Mouse (Mus musculus) midbrain, embryonic 10.5 days (tissue): Measurements from ENCODE around the gene Prkag3. TPM values are rescaled to one million over a fixed set of nuclear protein-coding genes. Genes with fewer than 3 reads are reported as not detected.

ENCODE experiments used
- DNase-seq: peaks from one replicate; pipeline ENCODE4 v3.0.0-alpha.2; 2017; ENCODE audit warnings: low spot score
- H3K27ac ChIP-seq: fragments of 300-500 bp; sonication (generic); replicated peaks from 2 replicates; pipeline ENCODE4 v1.5.1; 2016; ENCODE audit warnings: mild to moderate bottlenecking
- H3K27me3 ChIP-seq: fragments of 300-500 bp; sonication (generic); 2 replicates; pipeline ENCODE4 v1.6.1; 2016; ENCODE audit warnings: low read depth, mild to moderate bottlenecking; ENCODE audit not compliant: poor library complexity, severe bottlenecking
- H3K36me3 ChIP-seq: fragments of 300-500 bp; sonication (generic); 2 replicates; pipeline ENCODE4 v1.6.1; 2016; ENCODE audit warnings: mild to moderate bottlenecking, moderate library complexity
- H3K4me1 ChIP-seq: fragments of 300-500 bp; sonication (generic); 2 replicates; pipeline ENCODE4 v1.6.1; 2016
- H3K4me3 ChIP-seq: fragments of 300-500 bp; sonication (generic); 2 replicates; pipeline ENCODE4 v1.5.1; 2016; ENCODE audit warnings: mild to moderate bottlenecking, moderate library complexity
- H3K9me3 ChIP-seq: fragments of 300-500 bp; sonication (generic); replicated peaks from 2 replicates; pipeline ENCODE4 v1.6.1; 2016; ENCODE audit warnings: mild to moderate bottlenecking
- WGBS: fragments of 180-500 bp; shearing (Covaris S2); methylation state at CpG from one replicate; pipeline ENCODE4 v1.1.7; 2016; 5-methylcytosine and 5-hydroxymethylcytosine counted together
- polyA plus RNA-seq: library from polyadenylated mRNA; unstranded; fragments of >200 nt; fragmentation: Nextera tagmentation; extraction: Ambion mirVana; gene quantifications from 2 replicates; pipeline ENCODE4 v1.2.1, GENCODE M21; 2016

The Prkag3 gene
- polyA plus RNA-seq: not detected in 2 replicates

GRCm38 (mm10) chr1:74748643-74749271 is at the start of gene Prkag3:
Gene Prkag3 (minus strand): TSS chr1:74749221.
- whole genome bisulfite sequencing: 10% methylated on average over 30 of the region's 30 CpGs
- H3K27ac ChIP-seq: 0 out of 2 replicates have a peak within 1 kb of the TSS, but pooled peaks have one; percentile 52

GRCm38 (mm10) chr1:74797459-74797858 is 48.4 kb upstream of the Prkag3 start:
- 0 out of 2 replicates have a peak overlapping the region, but pooled peaks have one; percentile 14 for H3K4me3 ChIP-seq
- H3K27ac ChIP-seq: 0 out of 2 replicates have a peak overlapping the region, but pooled peaks have one; percentile 58
- no peaks in the 10 kb centered on the region for H3K36me3 ChIP-seq
- 7% methylated on average over 5 of the region's 5 CpGs for WGBS
- H3K4me1 ChIP-seq: peaks cover 71% of the 10 kb centered on the region
- DNase-seq: peak; percentile 71
- H3K27me3 ChIP-seq: peaks cover 100% of the 10 kb centered on the region
- no peaks in the 10 kb centered on the region for H3K9me3 ChIP-seq

More at GRCm38 (mm10) chr1:74748643-74749271, at the start of gene Prkag3:
- Histone ChIP-seq H3K4me1 (peaks cover 7% of the 10 kb centered on the region), H3K27me3 (peaks cover 49% of the 10 kb centered on the region), H3K36me3 (no peaks in the 10 kb centered on the region), H3K4me3 (peak within 1 kb of the TSS; percentile 46), H3K9me3 (no peaks in the 10 kb centered on the region)
- peak; percentile 65 for DNase-seq

- Histone ChIP-seq H3K27ac (peak overlapping the region; percentile 55; the same call in 1 of the 2 replicates), H3K4me3 (peak overlapping the region; percentile 49; the same call in 1 of the 2 replicates), H3K9me3 (no peaks in the 10 kb centered on the region), H3K4me1 (peaks cover 81% of the 10 kb centered on the region), H3K27me3 (peaks cover 100% of the 10 kb centered on the region), H3K36me3 (no peaks in the 10 kb centered on the region)
- WGBS: under 1% methylated on average over 10 of the region's 11 CpGs
- no peak for DNase-seq
Measured at GRCm38 (mm10) chr1:74795145-74795529, 46.1 kb upstream of the Prkag3 start.

- Histone ChIP-seq H3K27me3 (peaks cover 100% of the 10 kb centered on the region), H3K27ac (peak overlapping the region; percentile 55), H3K36me3 (no peaks in the 10 kb centered on the region), H3K4me3 (peak overlapping the region; percentile 49), H3K9me3 (no peaks in the 10 kb centered on the region), H3K4me1 (peaks cover 84% of the 10 kb centered on the region)
- peak; percentile 67 for DNase-seq
- under 1% methylated on average over 38 of the region's 38 CpGs for WGBS
Measured at GRCm38 (mm10) chr1:74794487-74795144, 45.6 kb upstream of the Prkag3 start.

GRCm38 (mm10) chr1:74792831-74793660 is 44.0 kb upstream of the Prkag3 start:
- peaks cover 84% of the 10 kb centered on the region for H3K4me1 ChIP-seq
- DNase-seq: peak; percentile 34
- no peak overlapping the region for H3K4me3 ChIP-seq
- H3K36me3 ChIP-seq: no peaks in the 10 kb centered on the region
- 0 out of 2 replicates have a peak overlapping the region, but pooled peaks have one; percentile 6 for H3K27ac ChIP-seq
- H3K9me3 ChIP-seq: no peaks in the 10 kb centered on the region
- WGBS: 5% methylated on average over 19 of the region's 19 CpGs
- H3K27me3 ChIP-seq: peaks cover 100% of the 10 kb centered on the region

- Histone ChIP-seq H3K36me3 (no peaks in the 10 kb centered on the region), H3K27me3 (peaks cover 100% of the 10 kb centered on the region), H3K4me1 (peaks cover 66% of the 10 kb centered on the region), H3K4me3 (peak within 1 kb of the TSS; percentile 43), H3K9me3 (no peaks in the 10 kb centered on the region), H3K27ac (no peak within 1 kb of the TSS)
- WGBS: 2% methylated on average over 11 of the region's 11 CpGs
- DNase-seq: peak; percentile 17
Measured at GRCm38 (mm10) chr1:74791249-74791648, 42.2 kb upstream of the Prkag3 start, which contains the start of gene Wnt10a. Gene Wnt10a (plus strand): TSS chr1:74791516.

- DNase-seq: peak; percentile 24
- WGBS: 9% methylated on average over 3 of the region's 3 CpGs
- H3K4me1 ChIP-seq: peaks cover 56% of the 10 kb centered on the region
Measured at GRCm38 (mm10) chr1:74790095-74790494, 41.1 kb upstream of the Prkag3 start.

GRCm38 (mm10) chr1:74788603-74789176 is 39.7 kb upstream of the Prkag3 start:
- Histone ChIP-seq H3K4me3 (no peak overlapping the region), H3K4me1 (peaks cover 52% of the 10 kb centered on the region)
- no peak for DNase-seq

More at GRCm38 (mm10) chr1:74790095-74790494, 41.1 kb upstream of the Prkag3 start:
- H3K27me3 ChIP-seq: peaks cover 99% of the 10 kb centered on the region
- no peak overlapping the region for H3K27ac ChIP-seq
- H3K9me3 ChIP-seq: no peaks in the 10 kb centered on the region
- no peak overlapping the region for H3K4me3 ChIP-seq
- H3K36me3 ChIP-seq: no peaks in the 10 kb centered on the region

GRCm38 (mm10) chr1:74787846-74788245 is 38.8 kb upstream of the Prkag3 start:
- peaks cover 52% of the 10 kb centered on the region for H3K4me1 ChIP-seq
- 10% methylated on average over 7 of the region's 7 CpGs for WGBS
- peaks cover 99% of the 10 kb centered on the region for H3K27me3 ChIP-seq
- H3K9me3 ChIP-seq: no peaks in the 10 kb centered on the region
- H3K36me3 ChIP-seq: no peaks in the 10 kb centered on the region
- DNase-seq: peak; percentile 84
- no peak overlapping the region for H3K4me3 ChIP-seq
- no peak overlapping the region for H3K27ac ChIP-seq

More at GRCm38 (mm10) chr1:74788603-74789176, 39.7 kb upstream of the Prkag3 start:
- Histone ChIP-seq H3K27ac (no peak overlapping the region), H3K36me3 (no peaks in the 10 kb centered on the region), H3K9me3 (no peaks in the 10 kb centered on the region), H3K27me3 (peaks cover 99% of the 10 kb centered on the region)
- 13% methylated on average over 6 of the region's 6 CpGs for WGBS

- Histone ChIP-seq H3K4me3 (peak overlapping the region; percentile 63), H3K27ac (no peak overlapping the region; the same call in 1 of the 2 replicates), H3K36me3 (no peaks in the 10 kb centered on the region), H3K9me3 (no peaks in the 10 kb centered on the region), H3K27me3 (peaks cover 99% of the 10 kb centered on the region), H3K4me1 (peaks cover 37% of the 10 kb centered on the region)
- peak; percentile 80 for DNase-seq
- WGBS: 1% methylated on average over 67 of the region's 67 CpGs
Measured at GRCm38 (mm10) chr1:74784041-74784759, 35.2 kb upstream of the Prkag3 start.

- H3K36me3 ChIP-seq: no peaks in the 10 kb centered on the region
- no peak overlapping the region for H3K27ac ChIP-seq
- H3K27me3 ChIP-seq: peaks cover 99% of the 10 kb centered on the region
- no peaks in the 10 kb centered on the region for H3K9me3 ChIP-seq
- H3K4me3 ChIP-seq: peak overlapping the region; percentile 63
- peaks cover 37% of the 10 kb centered on the region for H3K4me1 ChIP-seq
- DNase-seq: peak; percentile 26
- WGBS: 1% methylated on average over 13 of the region's 13 CpGs
Measured at GRCm38 (mm10) chr1:74783554-74783953, 34.5 kb upstream of the Prkag3 start.
